Mouse (Mus musculus): ENCODE results near the gene Sstr2. TPM values are rescaled to one million over a fixed set of nuclear protein-coding genes. Genes with fewer than 3 reads are reported as not detected.

Sstr2 gene
- 20.6 TPM for polyA plus RNA-seq (2015; fragmentation: Illumina TruSeq; extraction: RNeasy Lipid Tissue Mini Kit (QIAGEN cat#74804); ENCODE audit: low read depth, low replicate concordance)

GRCm38 (mm10) chr11:113618672-113619419, at the start of gene Sstr2:
Gene Sstr2 (plus strand): TSS chr11:113619342.

GRCm38 (mm10) chr11:113648690-113649352, 29.7 kb downstream of the Sstr2 start, which contains the start of gene Cog1:
Gene Cog1 (plus strand): TSS chr11:113649169.

GRCm38 (mm10) chr11:113649353-113650210, 30.4 kb downstream of the Sstr2 start, which contains the start of gene Slc39a11:
Gene Slc39a11 (minus strand): TSS chr11:113650079.

Other genes starting within 250 kb of the Sstr2 start
- gene Cog1, start 29.8 kb downstream of the Sstr2 start, polyA plus RNA-seq (2015; fragmentation: Illumina TruSeq; extraction: RNeasy Lipid Tissue Mini Kit (QIAGEN cat#74804); ENCODE audit: low read depth, low replicate concordance) = 41.3 TPM
- 14.7 TPM for gene Slc39a11, start 30.7 kb downstream of the Sstr2 start, polyA plus RNA-seq (2015; fragmentation: Illumina TruSeq; extraction: RNeasy Lipid Tissue Mini Kit (QIAGEN cat#74804); ENCODE audit: low read depth, low replicate concordance)
- 34.3 TPM for gene Fam104a, start 64.8 kb downstream of the Sstr2 start, polyA plus RNA-seq (2015; fragmentation: Illumina TruSeq; extraction: RNeasy Lipid Tissue Mini Kit (QIAGEN cat#74804); ENCODE audit: low read depth, low replicate concordance)
- gene D11Wsu47e, start 65.1 kb downstream of the Sstr2 start, polyA plus RNA-seq (2015; fragmentation: Illumina TruSeq; extraction: RNeasy Lipid Tissue Mini Kit (QIAGEN cat#74804); ENCODE audit: low read depth, low replicate concordance) = 10.4 TPM
- gene Cpsf4l, start 90.7 kb downstream of the Sstr2 start, polyA plus RNA-seq (2015; fragmentation: Illumina TruSeq; extraction: RNeasy Lipid Tissue Mini Kit (QIAGEN cat#74804); ENCODE audit: low read depth, low replicate concordance) = not detected
- gene Cdc42ep4, start 132.5 kb downstream of the Sstr2 start, polyA plus RNA-seq (2015; fragmentation: Illumina TruSeq; extraction: RNeasy Lipid Tissue Mini Kit (QIAGEN cat#74804); ENCODE audit: low read depth, low replicate concordance) = 25.2 TPM

All from brain, adult 10 weeks (tissue).